Mouse (Mus musculus) layer of hippocampus, adult 2 months (tissue): ENCODE measurements at regions not wholly inside any gene's neighbourhood (a gene's known extent, or its start where the extent isn't known, plus 50 kb on each side); places are given as distances from the start of the nearest gene placed in this dataset.

ENCODE experiments used
- DNase-seq, 2 experiments: peaks; one replicate each; pipeline ENCODE4 v3.0.0; 2022; ENCODE audit warnings: low spot score in 2 of 2
- H3K27ac ChIP-seq: fragments of 200-600 bp; 2 replicates; pipeline ENCODE4 v1.8.1; 2022
- H3K4me3 ChIP-seq: fragments of 200-600 bp; 2 replicates; pipeline ENCODE4 v1.8.1; 2022; ENCODE audit warnings: mild to moderate bottlenecking
- CTCF ChIP-seq: fragments of 200-600 bp; conservative IDR thresholded peaks from 2 replicates; pipeline ENCODE4 v1.8.1; 2022; ENCODE audit warnings: antibody characterized with exemption, mild to moderate bottlenecking, moderate library complexity

DNA sequence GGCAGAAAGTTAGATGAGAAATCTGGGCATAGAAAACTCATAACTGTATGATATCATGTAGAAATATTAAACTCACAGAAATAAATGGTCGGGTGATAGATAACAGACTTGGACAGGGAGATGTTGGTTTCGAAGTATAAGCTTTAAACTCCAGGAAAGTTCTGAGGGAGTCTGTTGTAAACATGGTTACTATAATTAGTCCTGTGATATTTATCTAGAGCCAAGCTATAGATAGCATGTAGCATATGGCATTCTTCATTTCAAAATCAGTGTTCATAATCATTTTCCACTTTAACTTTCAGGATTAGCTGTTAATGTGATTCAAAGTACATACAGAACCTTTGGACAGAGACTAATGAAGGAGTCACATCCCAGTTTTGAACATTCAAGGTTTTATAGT is 387.5 kb upstream of the Xrcc4 start:
- no peak for DNase-seq
- Histone ChIP-seq H3K4me3 (no peak overlapping the region), H3K27ac (no peak overlapping the region)
- TF ChIP-seq CTCF, result no peak

DNA sequence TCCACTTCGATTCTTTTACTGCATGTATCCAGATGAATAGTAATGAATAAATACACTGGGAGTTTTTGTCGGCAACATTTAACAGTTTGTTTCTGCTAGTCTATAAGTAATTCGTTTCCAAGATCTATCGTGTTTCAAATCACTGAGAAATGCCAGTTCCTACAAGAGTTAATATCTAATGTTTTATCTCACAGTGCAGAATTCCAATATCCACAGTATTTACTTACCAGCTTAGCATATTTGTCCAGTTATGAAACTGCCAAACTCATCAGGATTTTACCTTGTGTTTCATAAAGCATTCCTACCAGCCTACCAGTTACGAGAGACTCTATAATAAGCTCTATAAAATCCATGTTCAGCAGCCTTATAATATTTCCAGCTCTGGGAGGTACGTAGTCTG is 385.1 kb upstream of the Xrcc4 start:
- DNase-seq, result no peak
- no peak for TF ChIP-seq CTCF

DNA sequence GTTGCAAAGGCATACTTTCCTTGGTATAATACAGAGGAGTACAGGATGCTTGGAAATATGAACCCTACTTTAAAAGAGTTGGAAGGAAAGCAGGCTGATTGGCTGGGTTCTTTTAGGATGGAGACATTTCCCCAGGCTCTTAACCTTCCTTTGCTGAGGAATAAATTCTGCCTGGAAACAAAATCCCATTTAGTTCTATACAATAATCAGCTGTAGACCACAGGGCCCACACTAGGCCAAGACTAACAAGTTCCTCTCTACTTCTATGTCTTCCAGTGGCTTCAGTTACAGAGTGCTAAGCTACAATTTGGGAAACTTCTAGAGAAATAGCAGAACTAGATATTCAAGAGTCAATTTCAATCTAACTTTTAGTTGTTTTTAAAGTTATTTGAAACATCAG is 384.6 kb upstream of the Xrcc4 start:
- TF ChIP-seq CTCF, result no peak
- no peak overlapping the region for H3K4me3 ChIP-seq
- no peak overlapping the region for H3K27ac ChIP-seq
- DNase-seq, result no peak

More for the DNA sequence above, 385.1 kb upstream of the Xrcc4 start:
- Histone ChIP-seq H3K4me3 (no peak overlapping the region), H3K27ac (no peak overlapping the region)

DNA sequence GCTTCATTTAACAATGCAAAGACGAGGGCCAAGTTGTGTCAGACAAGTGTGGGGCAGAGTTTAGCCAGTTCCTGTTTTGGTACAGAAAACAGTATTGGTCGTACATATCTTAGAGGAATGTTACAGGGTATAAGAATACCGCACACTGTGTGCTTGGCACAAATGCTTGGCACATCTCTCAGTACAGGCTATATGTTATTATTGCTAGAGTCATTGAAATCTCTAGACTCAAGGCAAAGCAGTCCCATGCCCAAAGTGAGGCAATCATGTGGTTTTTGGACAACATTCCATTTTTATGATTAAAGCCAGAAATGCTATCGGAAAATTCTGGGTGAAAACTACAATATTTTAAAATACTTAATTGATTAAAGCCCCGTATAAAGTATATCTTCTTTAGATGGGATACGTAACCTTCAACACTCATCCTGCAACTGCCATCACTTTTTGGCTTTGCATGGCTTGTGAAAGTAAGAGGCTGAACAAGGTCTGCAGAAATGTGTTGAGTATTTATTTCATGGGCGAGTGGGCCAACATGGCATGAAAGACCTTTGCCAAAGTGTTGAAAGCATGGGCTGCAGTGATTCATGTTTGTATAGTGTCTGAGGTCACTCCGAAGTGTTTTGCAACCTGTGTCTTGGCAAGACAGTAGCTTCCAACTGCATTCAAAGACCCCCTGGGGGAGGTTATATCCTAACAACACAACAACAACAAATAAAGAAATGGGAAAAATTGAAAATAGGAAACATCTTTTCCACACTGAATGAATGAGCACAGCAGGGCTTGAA is 383.8 kb upstream of the Xrcc4 start:
- no peak for TF ChIP-seq CTCF
- Histone ChIP-seq H3K27ac (no peak overlapping the region), H3K4me3 (no peak overlapping the region)
- DNase-seq, result no peak

DNA sequence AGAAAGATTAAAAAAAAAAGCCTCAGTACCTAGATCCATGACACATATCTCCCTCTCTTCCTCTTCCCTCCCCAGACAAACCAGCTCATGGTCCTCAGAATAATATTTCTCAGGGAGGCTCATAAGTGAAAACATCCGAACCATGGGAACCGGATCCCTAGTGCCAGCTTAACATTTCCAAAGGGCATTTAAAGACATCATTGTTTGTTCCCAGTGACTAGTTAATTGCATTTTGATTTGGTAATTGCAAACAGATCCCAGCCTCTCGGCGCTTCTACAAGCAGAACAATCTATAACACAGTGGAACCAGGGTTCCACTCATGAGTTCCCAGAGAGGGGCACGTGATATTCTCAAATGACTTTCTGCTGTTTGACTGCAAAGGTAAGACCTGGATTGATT is 376.7 kb upstream of the Xrcc4 start:
- Histone ChIP-seq H3K27ac (no peak overlapping the region), H3K4me3 (no peak overlapping the region)
- no peak for DNase-seq
- TF ChIP-seq CTCF, result no peak

DNA sequence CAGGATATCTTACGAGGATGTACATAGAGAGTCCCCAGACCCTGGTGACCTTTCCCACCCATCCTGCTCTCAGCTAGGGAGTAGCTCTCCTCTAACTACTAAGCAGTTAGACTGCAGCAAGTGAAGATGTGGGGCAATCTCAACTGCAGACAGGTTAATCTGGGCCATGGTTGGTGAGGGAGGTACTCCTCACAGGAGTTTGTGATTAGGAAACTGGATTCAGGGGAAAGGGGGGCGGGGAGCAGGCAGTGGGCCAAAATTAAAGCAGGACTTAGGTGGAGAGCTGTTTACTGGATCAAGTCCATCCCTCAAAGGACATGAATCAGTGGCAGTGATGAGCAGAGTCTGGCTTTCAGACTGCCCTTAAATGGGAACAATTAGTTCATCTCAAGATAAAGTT is 374.6 kb upstream of the Xrcc4 start:
- no peak overlapping the region for H3K4me3 ChIP-seq
- H3K27ac ChIP-seq, result no peak overlapping the region
- no peak for TF ChIP-seq CTCF
- no peak for DNase-seq

DNA sequence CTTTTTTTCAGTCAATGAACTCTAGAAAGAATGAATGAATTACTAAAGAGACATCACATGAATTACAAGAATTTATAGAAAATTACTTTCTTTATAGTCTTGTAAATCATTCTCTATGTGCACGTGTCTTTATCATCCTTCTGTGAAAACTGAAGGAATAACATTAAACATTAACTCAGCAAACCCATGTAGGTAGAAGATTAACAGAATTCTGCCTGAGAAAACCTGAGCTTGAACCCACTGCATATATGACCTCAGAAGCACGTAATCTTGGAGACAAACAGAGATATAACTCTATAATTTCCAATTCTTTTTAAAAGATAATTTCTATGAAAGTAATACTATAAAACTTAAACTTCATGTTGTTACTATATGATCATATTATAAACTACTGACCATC is 374.0 kb upstream of the Xrcc4 start:
- TF ChIP-seq CTCF, result no peak
- no peak for DNase-seq
- Histone ChIP-seq H3K4me3 (no peak overlapping the region), H3K27ac (no peak overlapping the region)

DNA sequence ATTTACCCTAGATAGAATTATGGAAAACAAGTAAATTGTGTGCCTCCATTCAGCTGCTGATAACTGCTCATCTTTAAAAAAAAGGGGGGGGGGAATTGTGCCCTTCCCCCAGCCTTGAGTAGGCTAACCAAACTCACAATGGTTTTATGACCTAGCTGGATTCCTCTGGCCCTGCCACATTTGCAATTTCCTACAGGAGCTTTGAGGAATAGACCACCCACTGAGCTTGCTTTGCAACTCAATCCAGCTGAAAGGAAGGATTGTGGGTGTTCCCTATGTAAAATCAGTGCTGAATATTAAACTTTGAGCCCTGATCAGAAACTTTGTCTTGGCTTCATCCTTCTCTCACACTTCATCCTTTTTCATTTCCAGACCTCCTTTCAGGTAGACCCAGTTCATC is 365.2 kb upstream of the Xrcc4 start:
- TF ChIP-seq CTCF, result no peak
- no peak overlapping the region for H3K4me3 ChIP-seq
- no peak for DNase-seq
- no peak overlapping the region for H3K27ac ChIP-seq

DNA sequence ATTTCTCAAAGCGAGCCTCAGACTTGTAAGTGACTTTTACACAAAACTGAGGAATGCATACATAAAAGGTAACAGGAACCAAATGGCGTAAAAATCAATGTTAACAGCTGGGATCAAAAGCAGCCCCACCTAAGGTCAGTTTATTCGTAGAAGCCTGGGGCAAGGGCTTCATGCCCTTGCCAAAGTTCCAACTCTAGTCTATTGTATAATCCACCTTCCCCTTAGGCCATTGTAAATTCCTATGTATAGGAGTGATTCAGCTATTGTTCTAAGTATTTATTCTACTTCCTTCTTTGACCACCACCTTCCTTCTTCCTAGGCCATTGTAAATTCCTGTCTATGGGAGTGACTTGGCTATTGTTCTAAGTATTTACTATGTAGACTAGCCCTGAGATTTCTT is 337.5 kb upstream of the Xrcc4 start:
- no peak for DNase-seq
- no peak for TF ChIP-seq CTCF
- Histone ChIP-seq H3K27ac (no peak overlapping the region), H3K4me3 (no peak overlapping the region)

DNA sequence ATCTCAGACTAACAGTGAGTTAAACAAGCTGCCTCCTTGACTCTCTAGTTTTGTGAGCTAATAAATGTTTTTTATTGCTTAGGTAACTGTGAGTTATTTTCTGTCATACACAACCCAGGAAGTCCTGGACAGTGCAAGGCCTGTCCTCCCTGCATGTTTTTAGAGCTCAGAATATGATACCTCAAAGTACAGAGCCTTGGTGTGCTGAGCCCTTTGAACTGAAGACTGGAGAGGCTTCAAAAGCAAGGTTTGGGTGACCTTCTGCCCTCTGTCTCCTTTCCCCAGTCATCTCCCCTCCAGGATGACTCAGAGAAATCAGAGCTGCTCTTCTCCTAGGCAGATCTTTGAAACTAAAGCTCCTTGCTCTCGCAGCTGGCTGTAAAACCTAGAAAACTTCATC is 336.0 kb upstream of the Xrcc4 start:
- H3K4me3 ChIP-seq, result no peak overlapping the region
- no peak for TF ChIP-seq CTCF
- no peak overlapping the region for H3K27ac ChIP-seq
- DNase-seq, result no peak

DNA sequence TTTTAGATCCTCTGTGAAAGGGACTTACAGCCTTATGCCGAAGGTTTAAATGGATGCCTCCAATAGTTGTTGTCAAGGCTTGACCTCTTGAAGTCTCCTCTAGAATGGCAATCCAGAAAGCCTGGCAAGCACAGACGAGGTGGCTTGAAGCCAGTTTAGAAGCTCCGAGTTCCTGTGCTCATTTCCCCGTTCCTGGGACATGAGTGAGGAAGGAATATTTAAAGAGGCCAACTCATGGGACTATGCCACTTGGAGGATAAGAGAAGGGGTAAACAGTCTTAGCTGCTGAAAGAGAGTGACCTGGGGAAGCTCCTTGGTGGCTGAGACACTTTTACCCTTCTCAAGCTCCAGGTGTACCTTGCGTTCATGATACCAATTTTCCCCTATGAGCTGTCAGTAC is 335.1 kb upstream of the Xrcc4 start:
- TF ChIP-seq CTCF, result no peak
- Histone ChIP-seq H3K27ac (no peak overlapping the region), H3K4me3 (no peak overlapping the region)
- no peak for DNase-seq

DNA sequence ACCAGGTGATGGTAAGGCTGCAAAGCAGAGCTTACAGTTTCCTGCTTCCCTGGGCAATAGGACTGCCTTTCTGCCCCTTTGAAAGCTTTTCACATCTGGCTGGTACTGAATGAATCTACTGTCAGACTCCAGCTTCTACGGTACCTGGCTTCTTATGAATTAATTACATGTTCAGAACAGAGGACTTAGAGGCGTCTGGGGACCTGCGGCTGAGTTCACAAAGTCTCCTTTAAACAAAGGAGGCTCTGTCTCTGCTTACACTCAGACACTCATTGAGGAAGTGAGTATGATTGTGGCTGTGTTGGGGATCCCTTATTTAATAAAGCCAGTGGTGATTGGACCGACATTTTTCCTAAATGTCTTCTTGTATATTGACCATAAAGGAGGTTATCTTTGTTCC is 331.6 kb upstream of the Xrcc4 start:
- no peak for TF ChIP-seq CTCF
- no peak for DNase-seq
- Histone ChIP-seq H3K4me3 (no peak overlapping the region), H3K27ac (no peak overlapping the region)

DNA sequence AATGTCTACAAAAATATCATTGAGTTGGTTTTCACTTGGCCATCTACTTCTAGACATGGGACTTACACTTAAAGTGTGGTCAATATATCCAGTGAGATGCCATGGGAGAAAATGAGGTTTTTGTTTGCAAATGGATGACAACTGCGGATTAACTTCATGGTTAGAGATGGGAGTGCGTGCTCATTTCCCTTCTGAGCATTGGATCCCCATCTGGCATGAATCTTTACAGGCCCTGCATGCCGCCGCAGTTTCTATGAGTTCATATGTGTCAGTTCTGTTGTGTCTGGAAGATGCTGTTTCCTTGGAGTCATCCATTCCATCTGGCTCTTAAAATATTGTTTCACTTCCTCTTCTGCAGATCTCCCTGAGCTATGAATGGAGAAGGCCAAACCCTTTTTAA is 315.0 kb upstream of the Xrcc4 start:
- no peak for TF ChIP-seq CTCF
- DNase-seq, result no peak
- no peak overlapping the region for H3K27ac ChIP-seq
- no peak overlapping the region for H3K4me3 ChIP-seq

DNA sequence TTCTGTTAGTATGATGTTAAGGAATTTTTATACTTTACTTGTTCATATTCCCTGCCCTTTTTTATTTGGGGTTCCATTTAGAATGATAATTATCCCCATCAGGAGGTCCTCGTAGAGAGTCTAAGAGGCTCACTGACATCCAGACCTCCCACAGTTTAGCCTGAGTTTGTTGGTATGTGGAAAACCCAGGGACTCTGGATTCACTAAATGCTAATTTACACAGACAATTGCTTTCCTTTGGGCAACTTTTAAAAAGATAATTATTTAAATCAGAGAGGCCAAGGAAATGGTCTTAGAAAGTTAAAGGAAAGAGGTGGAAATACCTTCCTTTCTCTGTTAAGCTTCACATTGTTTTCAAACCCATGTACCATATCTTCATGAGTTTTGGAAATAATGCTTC is 312.7 kb upstream of the Xrcc4 start:
- Histone ChIP-seq H3K4me3 (no peak overlapping the region), H3K27ac (no peak overlapping the region)
- TF ChIP-seq CTCF, result no peak
- no peak for DNase-seq

DNA sequence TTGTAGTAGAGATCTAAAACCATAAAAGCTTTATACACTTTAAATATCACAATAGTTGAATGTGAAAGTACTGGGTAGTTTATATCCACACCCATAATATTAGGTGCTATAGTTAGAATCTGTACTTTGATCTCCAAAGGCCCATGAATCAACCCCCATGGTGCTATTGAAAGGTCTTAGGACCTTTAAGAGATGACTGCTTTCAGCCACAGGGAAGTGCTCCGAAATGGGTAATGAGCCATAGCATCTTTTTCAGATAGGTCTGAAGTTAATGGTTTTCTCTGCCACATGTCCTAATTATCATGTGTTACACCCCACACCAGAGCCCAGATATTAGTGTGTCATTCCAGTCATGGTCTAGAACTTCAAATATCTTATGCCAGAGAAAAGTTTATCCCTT is 312.1 kb upstream of the Xrcc4 start:
- no peak overlapping the region for H3K27ac ChIP-seq
- no peak for TF ChIP-seq CTCF
- DNase-seq, result no peak
- no peak overlapping the region for H3K4me3 ChIP-seq
